In the genomic region with DNA sequence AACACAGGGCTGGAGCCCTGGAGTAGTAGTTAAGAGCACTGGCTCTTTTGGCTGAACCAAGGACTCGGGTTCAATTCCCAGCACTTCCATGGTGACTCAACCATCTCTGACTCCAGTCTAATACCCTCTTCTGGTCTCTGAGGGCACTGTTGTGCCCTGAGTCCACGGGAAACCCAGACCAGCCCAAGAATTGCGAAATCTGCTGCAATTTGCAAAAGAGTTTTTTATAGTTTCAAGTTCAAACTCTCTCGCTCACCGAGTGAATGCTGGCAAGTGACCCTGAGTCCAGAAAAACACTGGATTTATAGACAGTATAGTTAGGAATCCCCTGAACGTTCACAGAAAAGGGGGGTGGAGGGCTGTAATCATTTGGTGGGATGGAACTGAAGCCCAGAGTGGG, we compare ENCODE assay signal across 34 mouse cellular contexts. TPM values are rescaled to one million over a fixed set of nuclear protein-coding genes. Genes with fewer than 3 reads are reported as not detected.
DNase-seq lines count a peak whose midpoint lies in the region; TF ChIP-seq lines count a peak whose summit lies in the region.
"Had no signal": no experiment of that assay in that cellular context is flagged by ENCODE, and none has a peak within 500 bp of the region (broad histone marks: within the 10 kb centered on the region; RNA-seq: fewer than 3 reads in every experiment).

No protein-coding gene starts in this region.

- no peak overlapping the region for H3K4me2 ChIP-seq in myocyte (ENCODE audit: low read depth)
- H3K4me2 ChIP-seq: embryonic facial prominence, embryonic 15.5 days; forebrain, embryonic 12.5 days; heart, embryonic 11.5 days; hindbrain, embryonic 13.5 days; kidney, embryonic 15.5 days; liver, embryonic 11.5 days; midbrain, embryonic 15.5 days; neural tube, embryonic 12.5 days had no signal

- no peak overlapping the region for H3ac ChIP-seq in myocyte (ENCODE audit: control insufficient read depth, insufficient read length)

- no peaks in the 10 kb centered on the region for H3K36me3 ChIP-seq in myocyte (ENCODE audit: control insufficient read depth, insufficient read depth)
- H3K36me3 ChIP-seq: embryonic facial prominence, embryonic 10.5 days; embryonic facial prominence, embryonic 15.5 days; forebrain, embryonic 12.5 days; hindbrain, embryonic 13.5 days; kidney, embryonic 15.5 days; midbrain, embryonic 15.5 days; neural tube, embryonic 12.5 days had no signal

- intact Hi-C loops in heart, postnatal 36 days (cut with DNase I): no loop called here

- DNase-seq in heart, adult 11 months: peak; percentile 85
- no peak for DNase-seq in heart, postnatal 36 days
- peak; percentile 21 for DNase-seq in lung, postnatal 36 days
- no peak for DNase-seq in lung, postnatal 25 days (ENCODE audit: low spot score)
- peak; percentile 63 for DNase-seq in NIH3T3 (ENCODE audit: low read depth)
- no peak for DNase-seq in kidney, adult 11 months
- DNase-seq: adrenal gland, adult 8-10 months; cerebellum, adult 2 months; cerebellum, postnatal 25 days; forebrain, postnatal 0 days; gastrocnemius, postnatal 25 days; heart, adult 18-20 months; heart, postnatal 4 days; kidney, adult 18-20 months; kidney, postnatal 36 days; lung, adult 18-20 months; right cerebral cortex, postnatal 4 days; thymus, adult 2 months; thymus, postnatal 36 days had no signal

- H3K27me3 ChIP-seq in myocyte (ENCODE audit: control insufficient read depth, insufficient read depth, insufficient read length): no peaks in the 10 kb centered on the region
- H3K27me3 ChIP-seq: embryonic facial prominence, embryonic 15.5 days; forebrain, embryonic 12.5 days; hindbrain, embryonic 13.5 days; kidney, embryonic 15.5 days; midbrain, embryonic 15.5 days; neural tube, embryonic 12.5 days had no signal

- no peak overlapping the region for H3K4me3 ChIP-seq in myocyte
- H3K4me3 ChIP-seq: embryonic facial prominence, embryonic 10.5 days; embryonic facial prominence, embryonic 15.5 days; forebrain, embryonic 12.5 days; hindbrain, embryonic 13.5 days; kidney, embryonic 15.5 days; layer of hippocampus, adult 2 months; midbrain, embryonic 15.5 days; neural tube, embryonic 12.5 days had no signal

- H3K79me2 ChIP-seq in myocyte (ENCODE audit: control insufficient read depth, insufficient read depth): no peaks in the 10 kb centered on the region

- TF ChIP-seq POLR2A in myocyte (IDR thresholded peaks at IDR 0.05; ENCODE audit: insufficient read length, low read depth): no peak

TF ChIP-seq in myocyte, 11 proteins besides CTCF, POLR2A, EP300 and RAD21:
- no peak for TF ChIP-seq USF1 (IDR thresholded peaks at IDR 0.05; ENCODE audit: low read depth)
- peak; percentile 97 for TF ChIP-seq CEBPB (IDR thresholded peaks at IDR 0.05; ENCODE audit: insufficient read depth, poor library complexity, severe bottlenecking)

RNA-seq across cellular contexts. Expression of gene Cxcl10, which starts 21.7 kb away (rescaled TPM):
- under 1 TPM in 1 of 2 experiments, not detected in 1; 0.28 TPM for total RNA-seq in heart, postnatal 36 days (2021)
- polyA plus RNA-seq in myocyte (2012; fragmentation: generic; extraction: Trizol): 0.62 TPM
- total RNA-seq: gastrocnemius, postnatal 25 days; layer of hippocampus, adult 2 months; layer of hippocampus, postnatal 14 days; MEL had no signal

RNA-seq across cellular contexts. Expression of gene Art3, which starts 38.8 kb away (rescaled TPM):
- total RNA-seq in heart, postnatal 36 days (2021): 100 to 1,000 TPM; 751 to 829 TPM
- 3.8 TPM for polyA plus RNA-seq in myocyte (2012; fragmentation: generic; extraction: Trizol)
- total RNA-seq: MEL had no signal

RNA-seq across cellular contexts. Expression of gene Cxcl9, which starts 42.5 kb away (rescaled TPM):
- 1 to 10 TPM; 1.4 to 2.7 TPM for total RNA-seq in heart, postnatal 36 days (2021)
- polyA plus RNA-seq in myocyte (2012; fragmentation: generic; extraction: Trizol): 0.02 TPM
- total RNA-seq: forebrain, postnatal 0 days; layer of hippocampus, adult 2 months; layer of hippocampus, postnatal 14 days; left cerebral cortex, postnatal 36 days; MEL had no signal
- polyA plus RNA-seq: cerebellum, adult 2 months; embryonic facial prominence, embryonic 10.5 days; forebrain, embryonic 12.5 days; forebrain, postnatal 0 days; heart, embryonic 11.5 days; hindbrain, embryonic 13.5 days; kidney, embryonic 15.5 days; liver, embryonic 11.5 days; lung, postnatal 0 days; midbrain, embryonic 15.5 days; neural tube, embryonic 12.5 days had no signal

Comparison
In these comparisons a context has a peak if more than half of its experiments do, and no peak if none do; other contexts are left out.
1. DNase-seq: peak in heart, adult 11 months (single experiment), lung, postnatal 36 days (single experiment) and NIH3T3 (single experiment); none in heart, postnatal 36 days (0 of 2), lung, postnatal 25 days (single experiment) and kidney, adult 11 months (single experiment).